Comparison of ENCODE assay signal across 8 mouse cellular contexts in genomic region chr13:93496977-93497376, GRCm38 (mm10). TPM values are rescaled to one million over a fixed set of nuclear protein-coding genes. Genes with fewer than 3 reads are reported as not detected.
A peak's percentile ranks its signal among the peaks of the same experiment; 100 is the strongest.
DNase-seq lines count a peak whose midpoint lies in the region; ATAC-seq and TF ChIP-seq lines count a peak whose summit lies in the region.

No protein-coding gene starts in this region.

- peak overlapping the region; percentile 28; the same call in 1 of the 2 replicates for H3K9ac ChIP-seq in embryonic facial prominence, embryonic 12.5 days
- no peak overlapping the region for H3K9ac ChIP-seq in hindbrain, postnatal 0 days (replicated peaks; ENCODE audit: low read length)

- H3K36me3 ChIP-seq in embryonic facial prominence, embryonic 12.5 days = no peaks in the 10 kb centered on the region
- H3K36me3 ChIP-seq in hindbrain, postnatal 0 days (ENCODE audit: insufficient read depth, low read length) = no peaks in the 10 kb centered on the region

- H3K27ac ChIP-seq in layer of hippocampus, adult 2 months = no peak overlapping the region
- no peak overlapping the region for H3K27ac ChIP-seq in embryonic facial prominence, embryonic 12.5 days
- H3K27ac ChIP-seq in hindbrain, postnatal 0 days = no peak overlapping the region

- no peaks in the 10 kb centered on the region for H3K9me3 ChIP-seq in embryonic facial prominence, embryonic 12.5 days
- H3K9me3 ChIP-seq in hindbrain, postnatal 0 days (ENCODE audit: low read length) = no peaks in the 10 kb centered on the region

- H3K4me3 ChIP-seq in layer of hippocampus, adult 2 months = peak overlapping the region; percentile 98
- peak overlapping the region; percentile 98 for H3K4me3 ChIP-seq in embryonic facial prominence, embryonic 12.5 days
- peak overlapping the region; percentile 98 for H3K4me3 ChIP-seq in hindbrain, postnatal 0 days (ENCODE audit: low read length)

- no peak for ATAC-seq in embryonic facial prominence, embryonic 12.5 days (ENCODE audit: insufficient number of reproducible peaks, insufficient read depth, low FRiP score, low TSS enrichment)
- no peak for ATAC-seq in hindbrain, postnatal 0 days

- H3K27me3 ChIP-seq in embryonic facial prominence, embryonic 12.5 days = no peaks in the 10 kb centered on the region
- no peaks in the 10 kb centered on the region for H3K27me3 ChIP-seq in hindbrain, postnatal 0 days (ENCODE audit: insufficient read depth, low read length)

- no peak for TF ChIP-seq CTCF in layer of hippocampus, adult 2 months (conservative IDR thresholded peaks at IDR 0.05)
- TF ChIP-seq CTCF in hindbrain, postnatal 0 days (IDR thresholded peaks at IDR 0.05; ENCODE audit: low read depth) = no peak

- peaks cover 9% of the 10 kb centered on the region for H3K4me1 ChIP-seq in embryonic facial prominence, embryonic 12.5 days
- peaks cover 18% of the 10 kb centered on the region for H3K4me1 ChIP-seq in hindbrain, postnatal 0 days (ENCODE audit: insufficient read depth, low read length)

- no peak for DNase-seq in layer of hippocampus, adult 2 months (ENCODE audit: low spot score in 2 of 2)
- no peak for DNase-seq in layer of hippocampus, adult 18-20 months (ENCODE audit: low spot score in 2 of 2)
- no peak for DNase-seq in hindbrain, postnatal 0 days (ENCODE audit: low spot score)
- peak; percentile 38 for DNase-seq in naive thymus-derived CD4-positive, alpha-beta T cell, adult 2 months (ENCODE audit: low read depth)
- DNase-seq in ovary, postnatal 36 days (ENCODE audit: low spot score) = no peak
- DNase-seq in frontal cortex, postnatal 25 days (ENCODE audit: low spot score in 2 of 2) = no peak
- DNase-seq in urinary bladder, postnatal 25 days (ENCODE audit: low spot score) = no peak

- H3K4me2 ChIP-seq in embryonic facial prominence, embryonic 12.5 days (replicated peaks) = peak overlapping the region; percentile 70
- H3K4me2 ChIP-seq in hindbrain, postnatal 0 days (ENCODE audit: low read depth, low read length) = peak overlapping the region; percentile 78

- WGBS in embryonic facial prominence, embryonic 12.5 days = 33% methylated on average over 1 of the region's 1 CpGs
- WGBS in hindbrain, postnatal 0 days = 17% methylated on average over 1 of the region's 1 CpGs

RNA-seq across cellular contexts. Expression of gene Jmy, which starts 2.6 kb away (rescaled TPM):
- 10 to 100 TPM; 38.6 TPM for total RNA-seq in layer of hippocampus, adult 2 months (2021)
- total RNA-seq in layer of hippocampus, adult 18-20 months (2021) = 10 to 100 TPM; 40.9 to 41.5 TPM
- 10.8 and 13.5 TPM in 2 replicates for polyA plus RNA-seq in embryonic facial prominence, embryonic 12.5 days (2016; fragmentation: Nextera tagmentation; extraction: Ambion mirVana)
- 34.5 and 39.4 TPM in 2 replicates for total RNA-seq in hindbrain, postnatal 0 days (2014; rRNA removed)
- polyA plus RNA-seq in hindbrain, postnatal 0 days (2015; fragmentation: Nextera tagmentation; extraction: Ambion mirVana) = 8.8 and 9.4 TPM in 2 replicates
